Mouse (Mus musculus): ENCODE measurements around the gene Gm11032.

DNA sequence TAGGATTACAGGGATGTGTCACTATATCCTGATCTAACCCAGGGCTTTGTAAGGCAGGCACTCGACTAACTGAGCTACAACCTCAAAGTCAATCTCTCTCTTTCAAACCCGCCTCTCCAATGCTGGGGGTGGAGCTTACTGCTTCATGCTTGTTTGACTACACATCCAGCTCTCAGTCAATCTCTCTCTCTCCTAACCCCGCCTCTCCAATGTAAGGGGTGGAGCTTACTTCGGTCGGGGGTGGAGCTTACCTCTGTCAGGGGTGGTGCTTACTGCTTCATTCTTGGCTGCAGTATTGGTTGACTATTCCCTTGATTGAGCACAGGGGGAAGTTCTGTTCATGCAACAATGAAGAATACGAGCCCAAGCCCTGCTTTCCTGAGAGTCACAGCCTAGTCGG lies 14.5 kb upstream of the Gm11032 start:
- no peak for TF ChIP-seq EP300 (IDR thresholded peaks at IDR 0.05; ENCODE audit: insufficient read depth, low read depth, low read length)
- no peak for TF ChIP-seq POLR2A (IDR thresholded peaks at IDR 0.05; ENCODE audit: insufficient read depth, low read length)
- no peak for TF ChIP-seq CTCF (IDR thresholded peaks at IDR 0.05; ENCODE audit: low read depth, low read length)
